Mouse (Mus musculus): Measurements from ENCODE around the gene Pcdh9. TPM values are rescaled to one million over a fixed set of nuclear protein-coding genes. Genes with fewer than 3 reads are reported as not detected.

Pcdh9 gene
- 0.38 and 0.54 TPM in 2 replicates for polyA plus RNA-seq (2012; rRNA removed)

DNA sequence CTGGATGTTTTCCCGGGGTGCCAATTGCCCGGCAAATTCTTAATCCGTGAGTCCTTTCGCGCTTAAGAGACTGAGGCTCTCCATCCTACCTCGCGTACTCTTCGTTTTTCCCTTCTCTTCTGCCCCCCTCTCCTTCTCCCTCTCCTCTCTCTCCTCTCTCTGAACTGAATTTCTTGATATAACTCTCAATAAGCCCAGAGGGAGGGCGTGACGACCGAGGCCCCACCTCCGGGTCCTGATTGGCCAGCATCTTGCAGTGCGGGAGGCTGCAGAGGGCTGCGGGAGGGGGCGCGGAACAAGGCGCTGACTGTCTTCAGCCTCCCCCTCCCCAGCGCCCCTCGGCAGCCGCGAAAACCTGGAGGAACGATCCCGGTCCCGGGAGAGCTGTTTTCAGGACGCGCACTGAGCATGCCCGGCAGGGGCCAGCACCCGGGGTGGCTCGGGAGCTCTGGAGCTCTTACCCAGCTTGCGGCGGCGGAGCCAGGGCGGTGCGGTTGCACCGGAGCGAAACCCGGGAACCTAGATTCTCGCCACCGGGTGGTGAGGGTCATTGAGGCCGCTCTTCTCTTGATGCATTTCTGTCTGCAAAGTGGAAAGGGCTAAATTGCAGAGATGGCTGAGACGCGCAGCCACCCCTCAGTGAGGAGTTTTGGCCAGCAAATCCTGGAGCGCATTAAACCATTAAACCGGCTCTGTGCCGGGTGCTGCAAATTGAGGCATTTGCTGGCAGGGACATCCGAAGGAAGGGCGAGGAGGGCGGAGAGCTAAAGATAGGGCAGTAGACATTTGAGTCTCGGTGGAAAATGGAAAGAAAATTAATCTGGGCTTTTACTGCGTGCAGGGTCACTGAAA, at the start of gene Pcdh9:
TSS of gene Pcdh9 (minus strand) at position 161 of the 852 bp plus-strand sequence.

Data from colon, adult 2 months (tissue).